Mouse (Mus musculus): ENCODE results near the gene Cwc25.

The Cwc25 gene

DNA sequence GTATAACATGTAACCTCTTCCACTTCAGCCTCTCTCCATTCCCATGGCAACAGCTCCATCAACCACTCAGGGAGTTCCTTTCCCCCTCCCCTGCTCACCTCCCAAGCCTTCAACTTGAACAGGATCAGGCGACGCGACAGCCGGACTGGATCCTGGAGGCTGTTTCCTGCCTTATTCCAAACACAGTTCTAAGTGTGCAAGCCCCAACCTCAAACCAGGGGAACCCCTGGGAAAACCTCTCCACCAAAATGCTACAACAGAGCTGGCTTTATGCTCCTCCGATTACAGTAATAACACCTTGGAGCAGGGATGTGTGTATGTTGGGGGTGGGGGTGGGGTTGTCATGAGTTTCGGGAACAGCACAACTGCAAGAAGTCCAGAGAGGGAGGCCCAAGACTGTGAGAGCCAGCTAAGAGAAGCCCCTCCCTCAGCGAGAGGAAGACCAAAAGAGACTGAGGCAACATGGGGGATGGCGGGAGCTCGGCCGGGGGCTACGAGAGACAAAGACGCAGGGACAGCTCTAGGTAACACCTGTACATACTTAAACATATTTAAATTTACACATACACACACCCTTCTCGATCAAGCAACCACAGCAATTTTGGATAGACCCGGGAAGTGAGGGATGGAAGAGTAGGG, 68.3 kb downstream of the Cwc25 start:
- no peak for DNase-seq

DNA sequence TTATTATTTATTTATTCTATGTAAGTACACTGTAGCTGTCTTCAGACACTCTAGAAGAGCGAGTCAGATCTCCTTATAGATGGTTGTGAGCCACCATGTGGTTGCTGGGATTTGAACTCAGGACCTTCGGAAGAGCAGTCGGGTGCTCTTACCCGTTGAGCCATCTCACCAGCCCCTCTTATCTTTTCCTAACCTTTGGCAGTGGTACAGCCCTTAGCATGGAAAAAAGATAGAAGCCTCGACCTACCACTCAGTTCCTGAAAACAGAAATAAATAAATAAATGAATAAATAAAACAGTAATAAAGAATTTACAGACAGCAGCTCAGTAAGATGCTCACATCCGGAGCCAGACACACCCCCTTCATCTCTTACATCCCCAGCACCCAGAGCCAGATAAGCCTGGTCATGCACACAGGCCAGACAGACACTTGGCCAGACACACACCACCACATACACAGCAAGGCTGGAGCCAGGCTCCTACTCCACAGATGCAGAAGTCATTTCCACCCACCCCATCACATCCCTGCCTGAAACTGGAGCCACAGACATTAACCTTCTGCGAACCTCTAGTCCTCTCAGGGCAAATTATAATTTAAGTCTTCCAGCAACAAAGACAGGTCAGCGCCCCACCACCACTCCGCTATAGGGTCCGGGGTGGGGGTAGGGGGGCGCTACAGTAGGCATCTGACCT, 69.0 kb downstream of the Cwc25 start:
- DNase-seq = no peak

DNA sequence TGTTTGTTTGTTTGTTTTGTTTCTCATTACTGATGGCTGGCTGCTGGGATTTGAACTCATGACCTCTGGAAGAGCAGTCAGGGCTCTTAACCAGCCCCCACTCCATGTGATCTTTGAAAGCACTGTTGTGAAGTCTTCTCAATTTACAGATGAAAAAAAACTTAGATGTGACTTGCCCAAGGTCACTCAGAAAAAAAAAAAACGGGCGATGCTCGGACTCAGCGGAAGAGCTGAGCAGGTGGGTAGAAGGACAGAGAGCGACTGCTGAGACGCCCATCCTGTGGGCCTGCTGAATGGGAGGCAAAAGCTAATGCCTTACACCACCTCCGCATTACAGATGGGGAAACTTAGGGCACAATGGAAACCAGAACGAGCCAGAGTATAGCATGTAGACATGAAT, 69.7 kb downstream of the Cwc25 start:
- no peak for DNase-seq

DNA sequence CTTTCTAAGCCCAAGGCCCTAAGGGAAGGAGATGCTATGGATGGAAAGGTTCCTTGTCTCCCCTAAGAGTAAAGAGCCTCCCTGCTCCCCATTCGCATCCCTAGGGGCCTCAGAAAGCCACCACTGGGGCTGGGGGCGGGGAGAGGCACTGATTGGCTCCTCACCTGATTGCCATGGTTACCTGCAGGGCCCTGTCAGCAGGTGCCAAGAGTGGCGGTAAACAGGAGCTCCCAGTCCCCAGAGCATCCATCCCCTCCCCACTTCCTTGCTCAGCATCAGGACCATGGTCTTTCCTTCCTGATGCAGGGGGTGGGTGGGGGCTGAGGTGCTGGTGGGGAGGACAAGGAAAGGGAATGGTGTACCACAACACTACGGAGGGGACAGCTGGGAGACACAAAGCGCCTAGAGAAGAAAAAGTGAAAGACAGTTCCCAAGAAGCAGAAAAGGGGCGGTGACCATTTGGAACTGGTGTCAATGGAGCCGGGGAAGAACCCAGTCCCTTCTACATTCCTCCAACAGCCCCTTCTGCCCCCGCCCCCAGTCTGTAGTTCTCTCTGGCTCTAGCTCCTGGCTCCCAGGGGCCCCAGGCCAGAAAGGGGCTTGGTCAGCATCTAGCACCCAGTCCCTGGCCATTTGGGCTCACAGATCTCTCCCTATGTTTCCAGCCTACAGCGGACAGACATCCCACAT, 70.5 kb downstream of the Cwc25 start:
- DNase-seq = no peak
